Mouse (Mus musculus) bone marrow, adult 2 months (tissue): ENCODE data around the gene Reep3.

Source experiments
- CTCF ChIP-seq: fragments of 200-500 bp; IDR thresholded peaks from 2 replicates; pipeline ENCODE4 v1.5.1; 2011; ENCODE audit warnings: low read length, control low read depth; ENCODE audit not compliant: control insufficient read depth, insufficient read depth
- POLR2A ChIP-seq: fragments of 200-500 bp; IDR thresholded peaks from 2 replicates; pipeline ENCODE4 v1.6.1; 2011; ENCODE audit warnings: low read depth, mild to moderate bottlenecking, control low read depth, low read length, borderline replicate concordance; ENCODE audit not compliant: control insufficient read depth

DNA sequence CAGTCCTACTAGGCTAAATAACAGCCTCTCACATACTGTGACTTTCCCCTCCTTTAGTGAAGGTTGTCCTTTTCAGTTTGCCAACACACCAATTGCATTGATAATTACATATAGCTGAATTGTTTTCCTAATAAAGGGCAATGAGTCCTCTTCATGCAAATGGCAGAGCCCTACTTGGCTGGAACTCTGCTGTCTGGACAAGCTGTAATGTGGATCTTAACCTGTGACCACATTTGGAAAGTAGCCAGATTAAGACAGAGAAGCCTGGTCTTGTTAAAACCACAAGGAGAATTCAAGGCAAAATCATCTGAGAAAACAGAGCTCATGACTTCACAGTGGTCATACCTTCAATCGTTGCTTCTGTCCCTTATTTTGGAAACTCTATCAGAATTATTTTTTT lies 121.3 kb downstream of the Reep3 start:
- TF ChIP-seq CTCF (no peak), POLR2A (no peak)
